Mouse (Mus musculus): Measurements from ENCODE around the gene Olfr578. TPM values are rescaled to one million over a fixed set of nuclear protein-coding genes. Genes with fewer than 3 reads are reported as not detected.

The Olfr578 gene
- polyA plus RNA-seq (2017; shearing (Covaris generic)): not detected

DNA sequence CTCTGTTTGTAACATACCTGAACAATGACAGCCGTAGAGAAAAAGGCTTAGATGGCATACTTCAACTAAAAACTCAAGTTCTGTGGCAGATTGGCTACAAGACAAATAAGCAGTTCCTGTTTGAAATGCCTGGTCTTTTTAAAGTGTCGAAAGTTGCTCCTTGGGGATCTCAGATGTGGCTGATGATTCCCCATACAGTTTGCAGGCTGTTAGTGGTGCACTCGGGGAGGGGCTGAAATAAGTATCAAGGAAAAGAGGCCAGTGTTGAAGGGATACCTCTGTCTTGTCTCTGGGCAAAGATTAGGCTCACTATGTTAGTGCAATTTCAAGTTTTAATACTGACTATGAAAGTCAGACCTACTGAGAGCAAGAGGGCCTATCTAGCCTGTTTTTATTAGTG is at the start of gene Olfr578:
Olfr578 (minus strand) TSS at position 101 of the 400 bp plus-strand sequence.

DNA sequence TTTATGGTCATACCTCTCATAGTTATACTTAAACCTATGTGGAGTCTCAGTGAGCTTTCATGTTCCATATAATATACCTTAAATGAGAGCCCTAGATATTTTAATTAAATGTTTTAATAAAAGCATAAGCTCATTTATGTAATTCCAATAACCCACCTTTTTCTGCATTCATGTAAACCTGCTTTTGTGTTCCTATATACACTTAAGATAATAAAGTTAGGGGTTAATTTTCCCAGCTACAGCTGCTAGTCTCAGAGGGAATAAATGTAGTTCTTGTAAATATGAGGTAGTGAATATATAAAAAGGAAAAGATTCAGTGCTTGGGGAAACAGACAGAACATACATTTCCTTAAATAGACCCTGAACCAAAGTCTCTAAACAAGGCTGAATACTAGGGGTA is 48.6 kb upstream of the Olfr578 start, which contains the start of gene Olfr582:
Olfr582 (plus strand) TSS at position 301 of the 400 bp plus-strand sequence.

DNA sequence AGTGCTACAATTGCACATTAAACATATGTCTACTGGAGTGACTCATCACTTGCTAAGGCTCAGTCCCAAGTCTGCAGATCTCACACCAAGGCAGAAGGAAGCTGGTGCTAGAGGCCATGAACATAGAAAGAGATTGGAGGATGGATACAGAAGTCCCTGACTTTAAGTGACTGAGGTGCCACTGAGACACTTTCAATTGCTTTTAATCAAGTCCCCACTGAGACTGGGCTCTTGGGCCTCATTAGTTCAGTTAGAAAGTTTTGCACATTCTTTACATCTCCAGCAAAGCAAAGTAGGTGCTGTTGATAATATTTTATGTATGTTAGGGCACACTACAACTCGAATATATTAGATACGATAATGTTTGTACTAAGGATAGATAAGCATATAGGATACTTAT is 13.3 kb downstream of the Olfr578 start, which contains the start of gene Olfr577:
Olfr577 (minus strand) TSS at position 101 of the 400 bp plus-strand sequence.

DNA sequence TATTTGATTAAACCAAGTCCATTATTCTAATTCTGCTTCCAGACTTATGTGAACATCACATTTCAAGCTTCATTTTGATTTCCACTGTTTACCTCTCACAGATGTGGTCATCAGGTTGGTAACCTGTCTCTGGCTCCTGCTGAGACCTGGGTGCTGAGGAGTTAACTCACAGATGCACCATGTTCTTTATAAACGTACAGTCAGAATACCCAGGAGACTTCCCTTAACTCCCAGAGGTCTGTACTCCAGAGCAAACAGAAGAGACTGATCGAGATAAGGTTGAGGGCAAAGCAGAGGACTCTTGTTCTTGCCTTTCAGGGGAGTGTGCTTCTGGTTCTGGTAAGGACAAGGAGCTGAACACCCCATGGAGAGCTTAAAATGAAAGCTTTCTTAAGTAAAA is 26.8 kb downstream of the Olfr578 start, which contains the start of gene Olfr576:
Olfr576 (plus strand) TSS at position 301 of the 400 bp plus-strand sequence.

DNA sequence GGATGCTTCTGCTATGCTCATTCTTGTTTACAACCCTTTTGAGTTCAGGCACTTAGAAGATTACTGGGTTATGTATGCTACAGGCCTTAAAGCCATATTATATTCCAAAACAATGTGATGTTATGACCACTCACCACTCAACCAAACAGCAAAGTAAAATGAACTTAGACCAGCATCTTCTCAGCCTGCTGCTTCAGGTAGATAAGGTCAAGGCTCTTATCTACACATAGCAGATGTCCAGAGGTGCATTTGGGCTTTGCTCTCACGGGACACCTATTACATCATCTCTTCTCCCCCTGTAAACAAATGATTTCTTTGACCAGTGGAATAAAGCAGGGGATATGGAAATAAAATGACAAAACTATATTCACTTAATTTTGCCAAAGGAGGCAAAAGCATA is 30.5 kb downstream of the Olfr578 start, which contains the start of gene Olfr575:
Olfr575 (minus strand) TSS at position 183 of the 400 bp plus-strand sequence.

DNA sequence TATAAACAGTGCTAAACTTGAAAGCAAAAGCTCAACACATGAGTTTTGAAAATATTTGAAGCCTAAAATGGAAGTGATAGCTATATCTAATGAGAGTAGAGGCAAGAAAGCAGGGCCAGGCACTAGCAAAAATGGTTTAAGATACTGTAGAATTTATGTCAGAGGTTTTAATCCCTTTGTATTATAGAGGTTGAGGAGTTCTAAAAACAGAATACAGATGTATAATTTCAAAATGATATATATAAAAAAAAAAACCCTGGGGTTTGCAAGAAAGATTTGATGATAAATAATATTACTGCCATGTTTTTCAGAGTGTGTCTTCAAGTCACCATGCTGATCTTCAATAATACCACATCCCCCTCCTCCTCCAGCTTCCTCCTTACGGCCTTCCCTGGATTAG is 41.0 kb downstream of the Olfr578 start, which contains the start of gene Olfr574:
Olfr574 (plus strand) TSS at position 301 of the 400 bp plus-strand sequence.

DNA sequence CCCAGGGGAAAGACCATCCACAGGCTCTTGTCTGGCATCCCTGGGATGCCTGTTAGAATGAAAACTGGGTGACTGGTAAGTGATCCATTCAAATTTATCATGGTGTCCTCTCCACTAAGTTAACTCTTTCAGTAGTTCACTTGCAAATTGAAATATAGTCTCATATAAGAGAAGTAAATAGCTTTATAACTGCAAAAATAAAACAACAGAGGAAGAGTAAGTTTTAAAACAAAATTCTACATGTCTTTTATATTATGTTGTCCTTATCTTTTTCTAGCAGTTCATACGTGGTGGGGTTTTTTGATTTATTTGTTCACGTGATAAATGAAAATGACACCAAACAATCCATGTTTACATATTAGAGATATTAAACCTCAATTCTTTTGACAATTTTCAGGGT is 46.6 kb downstream of the Olfr578 start, which contains the start of gene Olfr573-ps1:
Olfr573-ps1 (minus strand) TSS at position 101 of the 400 bp plus-strand sequence.

Other genes starting within 250 kb of the Olfr578 start
- gene Olfr560, start 230.0 kb downstream of the Olfr578 start, polyA plus RNA-seq (2017; shearing (Covaris generic)): not detected
- not detected for gene Olfr78, start 229.9 kb downstream of the Olfr578 start, polyA plus RNA-seq (2017; shearing (Covaris generic))
- gene Olfr561, start 218.1 kb downstream of the Olfr578 start, polyA plus RNA-seq (2017; shearing (Covaris generic)): not detected
- gene Olfr564, start 185.8 kb downstream of the Olfr578 start, polyA plus RNA-seq (2017; shearing (Covaris generic)): not detected
- gene Olfr566, start 130.6 kb downstream of the Olfr578 start, polyA plus RNA-seq (2017; shearing (Covaris generic)): not detected
- not detected for gene Olfr568, start 112.2 kb downstream of the Olfr578 start, polyA plus RNA-seq (2017; shearing (Covaris generic))
- not detected for gene Olfr569, start 98.4 kb downstream of the Olfr578 start, polyA plus RNA-seq (2017; shearing (Covaris generic))
- gene Olfr570, start 94.7 kb downstream of the Olfr578 start, polyA plus RNA-seq (2017; shearing (Covaris generic)): not detected
- not detected for gene Olfr571, start 71.8 kb downstream of the Olfr578 start, polyA plus RNA-seq (2017; shearing (Covaris generic))
- gene Olfr572, start 64.9 kb downstream of the Olfr578 start, polyA plus RNA-seq (2017; shearing (Covaris generic)): not detected
- gene Olfr573-ps1, start 46.7 kb downstream of the Olfr578 start, polyA plus RNA-seq (2017; shearing (Covaris generic)): not detected
- not detected for gene Olfr574, start 40.9 kb downstream of the Olfr578 start, polyA plus RNA-seq (2017; shearing (Covaris generic))
- not detected for gene Olfr575, start 30.5 kb downstream of the Olfr578 start, polyA plus RNA-seq (2017; shearing (Covaris generic))
- gene Olfr576, start 26.7 kb downstream of the Olfr578 start, polyA plus RNA-seq (2017; shearing (Covaris generic)): not detected
- not detected for gene Olfr577, start 13.4 kb downstream of the Olfr578 start, polyA plus RNA-seq (2017; shearing (Covaris generic))
- not detected for gene Olfr582, start 48.7 kb upstream of the Olfr578 start, polyA plus RNA-seq (2017; shearing (Covaris generic))
- gene Olfr583, start 62.0 kb upstream of the Olfr578 start, polyA plus RNA-seq (2017; shearing (Covaris generic)): not detected
- gene Olfr584, start 92.6 kb upstream of the Olfr578 start, polyA plus RNA-seq (2017; shearing (Covaris generic)): not detected
- not detected for gene Olfr585, start 108.4 kb upstream of the Olfr578 start, polyA plus RNA-seq (2017; shearing (Covaris generic))
- gene Olfr586, start 136.3 kb upstream of the Olfr578 start, polyA plus RNA-seq (2017; shearing (Covaris generic)): not detected
- not detected for gene Olfr588-ps1, start 151.6 kb upstream of the Olfr578 start, polyA plus RNA-seq (2017; shearing (Covaris generic))
- gene Olfr589, start 167.0 kb upstream of the Olfr578 start, polyA plus RNA-seq (2017; shearing (Covaris generic)): not detected
- not detected for gene Olfr591, start 189.0 kb upstream of the Olfr578 start, polyA plus RNA-seq (2017; shearing (Covaris generic))
- not detected for gene Olfr592, start 195.5 kb upstream of the Olfr578 start, polyA plus RNA-seq (2017; shearing (Covaris generic))
- gene Olfr593, start 222.5 kb upstream of the Olfr578 start, polyA plus RNA-seq (2017; shearing (Covaris generic)): not detected
- not detected for gene Olfr594, start 227.7 kb upstream of the Olfr578 start, polyA plus RNA-seq (2017; shearing (Covaris generic))